11 mouse cellular contexts compared by ENCODE assay signal in genomic region chr17:71097209-71097597, GRCm38 (mm10).
DNase-seq lines count a peak whose midpoint lies in the region; ATAC-seq and TF ChIP-seq lines count a peak whose summit lies in the region.
"Had no signal": no experiment of that assay in that cellular context is flagged by ENCODE, and none has a peak within 500 bp of the region (broad histone marks: within the 10 kb centered on the region; RNA-seq: fewer than 3 reads in every experiment).

No protein-coding gene starts in this region.

- no peak overlapping the region for H3K4me3 ChIP-seq in embryonic facial prominence, embryonic 14.5 days (ENCODE audit: low read depth, low read length)
- no peak overlapping the region for H3K4me3 ChIP-seq in embryonic facial prominence, embryonic 10.5 days
- no peak overlapping the region for H3K4me3 ChIP-seq in liver, adult 2 months (ENCODE audit: insufficient read depth, low read depth, low read length)
- H3K4me3 ChIP-seq in intestine, embryonic 15.5 days (replicated peaks): no peak overlapping the region
- H3K4me3 ChIP-seq in liver, embryonic 16.5 days (ENCODE audit: low read depth, low read length): no peak overlapping the region
- H3K4me3 ChIP-seq: forebrain, embryonic 10.5 days; hindbrain, embryonic 12.5 days; neural tube, embryonic 15.5 days had no signal

- no peak overlapping the region for H3K9ac ChIP-seq in embryonic facial prominence, embryonic 14.5 days (ENCODE audit: low read depth, low read length)
- no peak overlapping the region for H3K9ac ChIP-seq in liver, adult 2 months (ENCODE audit: low read depth, low read length)
- H3K9ac ChIP-seq in intestine, embryonic 15.5 days: no peak overlapping the region
- H3K9ac ChIP-seq in liver, embryonic 16.5 days (ENCODE audit: low read depth, low read length): 0 out of 2 replicates have a peak overlapping the region, but pooled peaks have one; percentile 16
- H3K9ac ChIP-seq: hindbrain, embryonic 12.5 days; neural tube, embryonic 15.5 days had no signal

- ATAC-seq in embryonic facial prominence, embryonic 14.5 days (ENCODE audit: low read depth): no peak
- peak; percentile 85 for ATAC-seq in intestine, embryonic 15.5 days
- ATAC-seq in liver, embryonic 16.5 days (ENCODE audit: low read depth): peak; percentile 84

- H3K27ac ChIP-seq in embryonic facial prominence, embryonic 14.5 days (replicated peaks; ENCODE audit: low read depth, low read length): no peak overlapping the region
- H3K27ac ChIP-seq in embryonic facial prominence, embryonic 10.5 days (replicated peaks): no peak overlapping the region
- H3K27ac ChIP-seq in liver, adult 2 months (replicated peaks; ENCODE audit: insufficient read depth, low read depth, low read length): peak overlapping the region; percentile 17
- no peak overlapping the region for H3K27ac ChIP-seq in intestine, embryonic 15.5 days
- no peak overlapping the region; the same call in 1 of the 2 replicates for H3K27ac ChIP-seq in liver, embryonic 16.5 days (ENCODE audit: low read length)
- H3K27ac ChIP-seq: forebrain, embryonic 10.5 days; hindbrain, embryonic 12.5 days; neural tube, embryonic 15.5 days had no signal

- TF ChIP-seq POLR2A in liver, adult 2 months (IDR thresholded peaks at IDR 0.05; ENCODE audit: extremely low read depth, insufficient read depth, low read length): no peak

- H3K4me2 ChIP-seq in embryonic facial prominence, embryonic 14.5 days (ENCODE audit: low read depth, low read length): no peak overlapping the region
- no peak overlapping the region for H3K4me2 ChIP-seq in intestine, embryonic 15.5 days (replicated peaks)
- no peak overlapping the region for H3K4me2 ChIP-seq in liver, embryonic 16.5 days (ENCODE audit: low read depth, low read length)
- H3K4me2 ChIP-seq: hindbrain, embryonic 12.5 days; neural tube, embryonic 15.5 days had no signal

- peaks cover 7% of the 10 kb centered on the region for H3K4me1 ChIP-seq in embryonic facial prominence, embryonic 14.5 days (ENCODE audit: control insufficient read depth, insufficient read depth, low read length)
- H3K4me1 ChIP-seq in embryonic facial prominence, embryonic 10.5 days: peaks cover 13% of the 10 kb centered on the region; the same call in 1 of the 2 replicates
- peaks cover 25% of the 10 kb centered on the region for H3K4me1 ChIP-seq in liver, adult 2 months (ENCODE audit: control insufficient read depth, insufficient read depth, low read length)
- H3K4me1 ChIP-seq in intestine, embryonic 15.5 days (replicated peaks): 0 out of 2 replicates have a peak, but pooled peaks cover 8% of the 10 kb centered on the region
- H3K4me1 ChIP-seq in liver, embryonic 16.5 days (ENCODE audit: control insufficient read depth, low read depth, low read length): peaks cover 2% of the 10 kb centered on the region
- H3K4me1 ChIP-seq: hindbrain, embryonic 12.5 days; neural tube, embryonic 15.5 days had no signal

- 58% methylated on average over 6 of the region's 6 CpGs for WGBS in embryonic facial prominence, embryonic 14.5 days
- 79% methylated on average over 6 of the region's 6 CpGs for WGBS in embryonic facial prominence, embryonic 10.5 days
- whole genome bisulfite sequencing in liver, adult 2 months: 21% methylated on average over 6 of the region's 6 CpGs
- 74% methylated on average over 6 of the region's 6 CpGs for WGBS in intestine, embryonic 15.5 days
- WGBS in liver, embryonic 16.5 days (ENCODE audit: insufficient replicate concordance): 68% methylated on average over 6 of the region's 6 CpGs

- H3K79me2 ChIP-seq in liver, adult 2 months (ENCODE audit: control insufficient read depth, insufficient read depth, low read length): no peaks in the 10 kb centered on the region

- no peak for TF ChIP-seq CTCF in liver, adult 2 months (IDR thresholded peaks at IDR 0.05; ENCODE audit: low read depth, low read length)

- no peaks in the 10 kb centered on the region for H3K36me3 ChIP-seq in embryonic facial prominence, embryonic 14.5 days (ENCODE audit: control insufficient read depth, insufficient read depth, low read length)
- H3K36me3 ChIP-seq in embryonic facial prominence, embryonic 10.5 days (replicated peaks): no peaks in the 10 kb centered on the region
- H3K36me3 ChIP-seq in liver, adult 2 months (ENCODE audit: control insufficient read depth, insufficient read depth, low read length): no peaks in the 10 kb centered on the region
- no peaks in the 10 kb centered on the region for H3K36me3 ChIP-seq in intestine, embryonic 15.5 days
- H3K36me3 ChIP-seq in liver, embryonic 16.5 days (ENCODE audit: control insufficient read depth, insufficient read depth): no peaks in the 10 kb centered on the region
- H3K36me3 ChIP-seq: forebrain, embryonic 10.5 days; hindbrain, embryonic 12.5 days; neural tube, embryonic 15.5 days had no signal

- no peaks in the 10 kb centered on the region for H3K27me3 ChIP-seq in embryonic facial prominence, embryonic 14.5 days (replicated peaks; ENCODE audit: control insufficient read depth, insufficient read depth, low read length)
- no peaks in the 10 kb centered on the region for H3K27me3 ChIP-seq in embryonic facial prominence, embryonic 10.5 days (replicated peaks; ENCODE audit: low read depth, poor library complexity, severe bottlenecking)
- H3K27me3 ChIP-seq in liver, adult 2 months (ENCODE audit: control insufficient read depth, insufficient read depth, low read length): no peaks in the 10 kb centered on the region
- H3K27me3 ChIP-seq in intestine, embryonic 15.5 days (replicated peaks): no peaks in the 10 kb centered on the region
- H3K27me3 ChIP-seq in liver, embryonic 16.5 days (ENCODE audit: control insufficient read depth, insufficient read depth, low read depth, low read length): no peaks in the 10 kb centered on the region
- H3K27me3 ChIP-seq: hindbrain, embryonic 12.5 days; neural tube, embryonic 15.5 days had no signal

- peak; percentile 58 for DNase-seq in embryonic facial prominence, embryonic 14.5 days (ENCODE audit: low spot score)
- DNase-seq in embryonic facial prominence, embryonic 10.5 days (ENCODE audit: low spot score): no peak
- peak; percentile 93 for DNase-seq in liver, adult 2 months (ENCODE audit: extremely low read depth, low read depth, low spot score)
- no peak for DNase-seq in liver
- DNase-seq in frontal cortex, postnatal 36 days (ENCODE audit: low spot score in 2 of 2): no peak
- DNase-seq: gastrocnemius, postnatal 10 days had no signal

- no peaks in the 10 kb centered on the region for H3K9me3 ChIP-seq in embryonic facial prominence, embryonic 14.5 days (ENCODE audit: control insufficient read depth, low read length)
- H3K9me3 ChIP-seq in embryonic facial prominence, embryonic 10.5 days: no peaks in the 10 kb centered on the region
- no peaks in the 10 kb centered on the region for H3K9me3 ChIP-seq in intestine, embryonic 15.5 days
- H3K9me3 ChIP-seq in liver, embryonic 16.5 days (replicated peaks; ENCODE audit: control insufficient read depth, low read length): no peaks in the 10 kb centered on the region
- H3K9me3 ChIP-seq: forebrain, embryonic 10.5 days; hindbrain, embryonic 12.5 days; neural tube, embryonic 15.5 days had no signal

Comparison
In these comparisons a context has a peak if more than half of its experiments do, and no peak if none do; other contexts are left out.
1. DNase-seq: peak in embryonic facial prominence, embryonic 14.5 days (single experiment) and liver, adult 2 months (single experiment); none in embryonic facial prominence, embryonic 10.5 days (single experiment), liver (single experiment) and frontal cortex, postnatal 36 days (0 of 2).